Mouse (Mus musculus): ENCODE measurements around the gene Ppa2. TPM values are rescaled to one million over a fixed set of nuclear protein-coding genes. Genes with fewer than 3 reads are reported as not detected.

Gene Ppa2
- polyA plus RNA-seq, 1 experiment from 2014 or later, result 76.9 TPM

GRCm38 (mm10) chr3:133321928-133322327, 12.0 kb downstream of the Ppa2 start:
- no peak for ATAC-seq
- Histone ChIP-seq H3K36me3 (ENCODE audit: control insufficient read depth, insufficient read depth) (no peaks in the 10 kb centered on the region; the same call in 1 of the 2 replicates), H3K9ac (replicated peaks; ENCODE audit: low read depth, low read length) (no peak overlapping the region), H3K4me1 (replicated peaks; ENCODE audit: control insufficient read depth, insufficient read depth, low read length) (no peaks in the 10 kb centered on the region), H3K4me2 (ENCODE audit: low read length) (no peak overlapping the region), H3K4me3 (replicated peaks; ENCODE audit: low read length) (no peak overlapping the region), H3K27me3 (replicated peaks; ENCODE audit: control insufficient read depth, insufficient read depth, low read length) (no peaks in the 10 kb centered on the region), H3K27ac (ENCODE audit: low read length) (no peak overlapping the region), H3K9me3 (ENCODE audit: control insufficient read depth, low read length) (no peaks in the 10 kb centered on the region)
- WGBS, result 89% methylated on average over 10 of the region's 10 CpGs

- H3K9me3 ChIP-seq (ENCODE audit: control insufficient read depth, low read length), result no peaks in the 10 kb centered on the region
- 70% methylated on average over 4 of the region's 4 CpGs for WGBS
- ATAC-seq, result no peak
These were observed 12.6 kb downstream of the Ppa2 start for GRCm38 (mm10) chr3:133322552-133322951.

GRCm38 (mm10) chr3:133325135-133325534, 15.2 kb downstream of the Ppa2 start:
- Histone ChIP-seq H3K27me3 (replicated peaks; ENCODE audit: control insufficient read depth, insufficient read depth, low read length) (no peaks in the 10 kb centered on the region), H3K4me2 (ENCODE audit: low read length) (no peak overlapping the region), H3K9ac (replicated peaks; ENCODE audit: low read depth, low read length) (no peak overlapping the region), H3K9me3 (ENCODE audit: control insufficient read depth, low read length) (no peaks in the 10 kb centered on the region), H3K4me3 (replicated peaks; ENCODE audit: low read length) (no peak overlapping the region), H3K27ac (ENCODE audit: low read length) (no peak overlapping the region), H3K4me1 (replicated peaks; ENCODE audit: control insufficient read depth, insufficient read depth, low read length) (no peaks in the 10 kb centered on the region), H3K36me3 (ENCODE audit: control insufficient read depth, insufficient read depth) (no peaks in the 10 kb centered on the region; the same call in 1 of the 2 replicates)
- no peak for ATAC-seq
- 38% methylated on average over 5 of the region's 5 CpGs for WGBS

More at GRCm38 (mm10) chr3:133322552-133322951, 12.6 kb downstream of the Ppa2 start:
- Histone ChIP-seq H3K4me3 (replicated peaks; ENCODE audit: low read length) (no peak overlapping the region), H3K4me2 (ENCODE audit: low read length) (no peak overlapping the region), H3K27ac (ENCODE audit: low read length) (no peak overlapping the region), H3K4me1 (replicated peaks; ENCODE audit: control insufficient read depth, insufficient read depth, low read length) (no peaks in the 10 kb centered on the region), H3K9ac (replicated peaks; ENCODE audit: low read depth, low read length) (no peak overlapping the region), H3K27me3 (replicated peaks; ENCODE audit: control insufficient read depth, insufficient read depth, low read length) (no peaks in the 10 kb centered on the region), H3K36me3 (ENCODE audit: control insufficient read depth, insufficient read depth) (no peaks in the 10 kb centered on the region; the same call in 1 of the 2 replicates)

GRCm38 (mm10) chr3:133328551-133328950, 18.6 kb downstream of the Ppa2 start:
- H3K36me3 ChIP-seq (ENCODE audit: control insufficient read depth, insufficient read depth), result no peaks in the 10 kb centered on the region; the same call in 1 of the 2 replicates
- WGBS, result 86% methylated on average over 13 of the region's 13 CpGs
- no peak overlapping the region for H3K4me2 ChIP-seq (ENCODE audit: low read length)
- no peaks in the 10 kb centered on the region for H3K9me3 ChIP-seq (ENCODE audit: control insufficient read depth, low read length)
- no peak overlapping the region for H3K9ac ChIP-seq (replicated peaks; ENCODE audit: low read depth, low read length)
- H3K27ac ChIP-seq (ENCODE audit: low read length), result no peak overlapping the region
- H3K4me3 ChIP-seq (replicated peaks; ENCODE audit: low read length), result no peak overlapping the region
- no peaks in the 10 kb centered on the region for H3K27me3 ChIP-seq (replicated peaks; ENCODE audit: control insufficient read depth, insufficient read depth, low read length)
- no peak for ATAC-seq
- H3K4me1 ChIP-seq (replicated peaks; ENCODE audit: control insufficient read depth, insufficient read depth, low read length), result no peaks in the 10 kb centered on the region

- WGBS, result 91% methylated on average over 2 of the region's 2 CpGs
- ATAC-seq, result no peak
- Histone ChIP-seq H3K4me3 (replicated peaks; ENCODE audit: low read length) (no peak overlapping the region), H3K4me1 (replicated peaks; ENCODE audit: control insufficient read depth, insufficient read depth, low read length) (no peaks in the 10 kb centered on the region), H3K9ac (replicated peaks; ENCODE audit: low read depth, low read length) (no peak overlapping the region), H3K36me3 (ENCODE audit: control insufficient read depth, insufficient read depth) (no peaks in the 10 kb centered on the region), H3K4me2 (ENCODE audit: low read length) (no peak overlapping the region), H3K27ac (ENCODE audit: low read length) (no peak overlapping the region), H3K27me3 (replicated peaks; ENCODE audit: control insufficient read depth, insufficient read depth, low read length) (no peaks in the 10 kb centered on the region), H3K9me3 (ENCODE audit: control insufficient read depth, low read length) (no peaks in the 10 kb centered on the region)
These were observed 19.5 kb downstream of the Ppa2 start for GRCm38 (mm10) chr3:133329406-133329805.

GRCm38 (mm10) chr3:133331184-133331866, 21.4 kb downstream of the Ppa2 start:
- Histone ChIP-seq H3K9ac (replicated peaks; ENCODE audit: low read depth, low read length) (no peak overlapping the region), H3K4me2 (ENCODE audit: low read length) (no peak overlapping the region), H3K27ac (ENCODE audit: low read length) (no peak overlapping the region), H3K4me3 (replicated peaks; ENCODE audit: low read length) (no peak overlapping the region), H3K36me3 (ENCODE audit: control insufficient read depth, insufficient read depth) (no peaks in the 10 kb centered on the region), H3K4me1 (replicated peaks; ENCODE audit: control insufficient read depth, insufficient read depth, low read length) (no peaks in the 10 kb centered on the region), H3K27me3 (replicated peaks; ENCODE audit: control insufficient read depth, insufficient read depth, low read length) (no peaks in the 10 kb centered on the region), H3K9me3 (ENCODE audit: control insufficient read depth, low read length) (no peaks in the 10 kb centered on the region)
- no peak for ATAC-seq
- 81% methylated on average over 15 of the region's 15 CpGs for WGBS

- Histone ChIP-seq H3K36me3 (ENCODE audit: control insufficient read depth, insufficient read depth) (no peaks in the 10 kb centered on the region), H3K4me1 (replicated peaks; ENCODE audit: control insufficient read depth, insufficient read depth, low read length) (no peaks in the 10 kb centered on the region), H3K4me2 (ENCODE audit: low read length) (no peak overlapping the region), H3K9me3 (ENCODE audit: control insufficient read depth, low read length) (no peaks in the 10 kb centered on the region), H3K4me3 (replicated peaks; ENCODE audit: low read length) (no peak overlapping the region), H3K27ac (ENCODE audit: low read length) (no peak overlapping the region), H3K27me3 (replicated peaks; ENCODE audit: control insufficient read depth, insufficient read depth, low read length) (no peaks in the 10 kb centered on the region), H3K9ac (replicated peaks; ENCODE audit: low read depth, low read length) (no peak overlapping the region)
- 93% methylated on average over 5 of the region's 5 CpGs for WGBS
- ATAC-seq, result no peak
These were observed 22.4 kb downstream of the Ppa2 start for GRCm38 (mm10) chr3:133332280-133332679.

- Histone ChIP-seq H3K4me3 (replicated peaks; ENCODE audit: low read length) (no peak overlapping the region), H3K27ac (ENCODE audit: low read length) (no peak overlapping the region), H3K27me3 (replicated peaks; ENCODE audit: control insufficient read depth, insufficient read depth, low read length) (no peaks in the 10 kb centered on the region), H3K4me2 (ENCODE audit: low read length) (no peak overlapping the region), H3K4me1 (replicated peaks; ENCODE audit: control insufficient read depth, insufficient read depth, low read length) (no peaks in the 10 kb centered on the region), H3K9me3 (ENCODE audit: control insufficient read depth, low read length) (no peaks in the 10 kb centered on the region), H3K36me3 (ENCODE audit: control insufficient read depth, insufficient read depth) (no peaks in the 10 kb centered on the region), H3K9ac (replicated peaks; ENCODE audit: low read depth, low read length) (no peak overlapping the region)
- no peak for ATAC-seq
- WGBS, result 88% methylated on average over 15 of the region's 15 CpGs
These were observed 23.6 kb downstream of the Ppa2 start for GRCm38 (mm10) chr3:133333267-133334170.

GRCm38 (mm10) chr3:133334691-133335090, 24.8 kb downstream of the Ppa2 start:
- no peaks in the 10 kb centered on the region for H3K9me3 ChIP-seq (ENCODE audit: control insufficient read depth, low read length)
- no peak for ATAC-seq
- WGBS, result 93% methylated on average over 5 of the region's 5 CpGs

More at GRCm38 (mm10) chr3:133334691-133335090, 24.8 kb downstream of the Ppa2 start:
- Histone ChIP-seq H3K4me3 (replicated peaks; ENCODE audit: low read length) (no peak overlapping the region), H3K4me2 (ENCODE audit: low read length) (no peak overlapping the region), H3K36me3 (ENCODE audit: control insufficient read depth, insufficient read depth) (no peaks in the 10 kb centered on the region), H3K27me3 (replicated peaks; ENCODE audit: control insufficient read depth, insufficient read depth, low read length) (no peaks in the 10 kb centered on the region), H3K9ac (replicated peaks; ENCODE audit: low read depth, low read length) (no peak overlapping the region), H3K4me1 (replicated peaks; ENCODE audit: control insufficient read depth, insufficient read depth, low read length) (peaks cover 8% of the 10 kb centered on the region; the same call in 1 of the 2 replicates), H3K27ac (ENCODE audit: low read length) (no peak overlapping the region)
